Mouse (Mus musculus) cerebellum, adult (tissue): ENCODE measurements around the gene Rora.

Source experiments
- ATAC-seq: cut with Nextera tagmentation; 2 replicates; pipeline ENCODE4 v1.9.2; 2017; ENCODE audit warnings: mild to moderate bottlenecking, moderate library complexity, mixed read lengths; ENCODE audit not compliant: insufficient number of reproducible peaks, low FRiP score, low TSS enrichment

The Rora gene

DNA sequence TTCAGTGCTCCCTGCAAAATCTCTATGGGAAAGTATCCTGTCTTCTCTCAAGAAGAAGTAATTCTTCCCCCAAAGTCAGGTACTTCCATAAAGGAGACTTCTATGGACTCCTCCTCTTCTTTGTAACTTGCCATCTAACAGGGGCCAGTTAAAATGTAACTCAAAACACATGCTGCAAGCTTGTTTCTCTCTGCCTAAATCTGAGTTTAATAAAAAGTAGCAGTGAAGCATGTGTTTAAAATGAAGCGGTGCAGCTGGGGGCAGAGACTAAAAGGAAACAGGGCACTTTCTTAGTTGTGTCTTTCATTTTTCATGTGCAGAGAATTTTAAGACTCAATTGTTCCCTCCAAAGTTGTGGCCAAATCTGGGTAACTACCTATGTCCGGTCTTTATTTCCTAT lies 221.0 kb downstream of the Rora start:
- ATAC-seq = no peak

DNA sequence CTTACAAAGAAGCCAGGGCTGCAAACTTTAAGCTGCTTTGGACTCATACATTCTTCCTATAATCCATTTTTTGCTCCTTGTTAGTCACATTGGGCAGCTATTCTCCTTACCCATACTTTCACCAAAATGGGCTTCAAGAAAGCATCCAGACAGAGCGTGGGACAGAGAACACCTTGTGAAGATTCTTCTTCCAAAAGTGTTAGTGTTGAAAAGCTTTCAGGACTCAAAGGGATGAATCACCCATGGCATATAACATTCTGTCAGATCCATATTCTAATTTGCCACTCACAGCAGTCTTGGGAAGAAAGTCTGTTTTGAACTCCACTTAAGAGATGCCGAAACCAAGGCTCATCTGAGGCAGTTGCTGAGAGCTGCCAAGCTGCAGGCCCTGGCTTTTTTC lies 222.2 kb downstream of the Rora start:
- ATAC-seq = no peak

DNA sequence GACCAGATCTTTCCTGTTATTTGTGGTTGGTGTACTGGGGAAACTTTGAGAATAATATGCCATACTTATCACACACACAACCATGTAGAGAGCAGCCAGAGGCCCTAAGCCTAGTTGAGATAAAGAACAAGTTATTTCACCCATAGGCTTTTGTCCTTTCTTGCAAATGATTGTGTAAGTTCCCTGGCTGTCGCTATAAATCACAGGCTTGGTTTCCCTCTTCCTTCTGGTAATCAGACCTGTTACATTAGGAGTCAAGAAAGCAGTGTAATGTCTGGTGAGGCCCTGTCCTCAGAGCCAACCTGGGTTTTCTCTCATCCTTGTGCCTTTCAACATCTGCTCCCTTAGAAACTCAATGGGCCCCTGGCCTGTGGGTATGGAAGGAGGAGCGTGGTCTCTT lies 222.7 kb downstream of the Rora start:
- no peak for ATAC-seq

DNA sequence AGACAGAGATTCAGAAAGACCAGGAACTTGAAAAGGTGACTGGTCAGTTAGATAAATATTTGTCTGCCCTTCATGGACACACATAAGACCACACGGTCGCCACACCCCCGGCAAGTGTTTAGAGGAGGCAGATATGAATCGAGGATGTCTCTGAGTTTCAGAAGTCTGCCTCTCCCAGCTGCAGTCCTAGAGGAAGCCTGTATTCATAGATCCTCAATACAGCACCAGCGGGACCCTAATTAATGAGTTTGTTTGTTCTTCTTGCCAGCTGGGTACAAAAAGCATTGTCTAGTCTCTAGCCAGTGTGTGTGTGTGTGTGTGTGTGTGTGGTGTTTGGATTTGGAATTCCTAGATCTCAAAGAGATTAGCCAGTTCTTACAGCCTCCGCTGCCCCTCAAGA lies 228.3 kb downstream of the Rora start:
- ATAC-seq = no peak

DNA sequence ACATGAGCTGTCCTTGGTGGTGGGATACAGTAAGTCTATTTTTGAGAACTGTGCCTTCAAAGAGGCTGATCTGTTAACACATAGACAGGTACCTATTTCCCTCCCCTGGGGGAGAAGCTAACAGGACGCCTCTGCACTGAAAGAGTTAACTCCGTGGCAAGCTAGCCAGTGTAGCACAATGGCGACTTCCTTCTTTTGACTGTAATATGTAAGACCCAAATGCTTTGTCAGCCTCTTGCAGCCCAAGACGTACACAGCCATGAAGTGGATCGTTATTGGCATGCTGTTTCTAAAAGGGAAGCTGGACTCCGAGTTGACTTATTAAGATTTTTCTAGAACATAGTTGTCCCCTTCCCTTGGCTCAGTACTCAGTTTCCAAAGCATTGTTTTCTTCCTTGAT lies 229.4 kb downstream of the Rora start:
- ATAC-seq = no peak

DNA sequence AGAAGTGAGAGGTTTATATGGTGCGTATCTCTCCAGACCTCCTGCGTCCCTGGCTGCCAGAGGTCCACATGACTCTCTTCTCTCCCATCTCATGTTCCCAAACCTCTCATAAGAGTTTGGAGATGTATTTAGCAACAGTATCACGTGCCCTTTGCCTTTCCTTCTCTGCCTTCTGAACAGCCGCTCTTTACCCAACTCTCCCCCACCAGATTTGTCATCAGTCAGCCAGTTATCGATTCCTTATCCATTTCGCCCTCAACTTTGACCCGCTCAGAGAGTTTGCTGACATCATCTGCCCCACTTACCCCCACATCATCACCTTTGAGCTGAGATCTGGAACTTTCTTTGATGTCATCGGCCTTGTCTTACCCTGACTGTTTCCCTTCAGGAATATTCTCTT lies 230.1 kb downstream of the Rora start:
- ATAC-seq = no peak

DNA sequence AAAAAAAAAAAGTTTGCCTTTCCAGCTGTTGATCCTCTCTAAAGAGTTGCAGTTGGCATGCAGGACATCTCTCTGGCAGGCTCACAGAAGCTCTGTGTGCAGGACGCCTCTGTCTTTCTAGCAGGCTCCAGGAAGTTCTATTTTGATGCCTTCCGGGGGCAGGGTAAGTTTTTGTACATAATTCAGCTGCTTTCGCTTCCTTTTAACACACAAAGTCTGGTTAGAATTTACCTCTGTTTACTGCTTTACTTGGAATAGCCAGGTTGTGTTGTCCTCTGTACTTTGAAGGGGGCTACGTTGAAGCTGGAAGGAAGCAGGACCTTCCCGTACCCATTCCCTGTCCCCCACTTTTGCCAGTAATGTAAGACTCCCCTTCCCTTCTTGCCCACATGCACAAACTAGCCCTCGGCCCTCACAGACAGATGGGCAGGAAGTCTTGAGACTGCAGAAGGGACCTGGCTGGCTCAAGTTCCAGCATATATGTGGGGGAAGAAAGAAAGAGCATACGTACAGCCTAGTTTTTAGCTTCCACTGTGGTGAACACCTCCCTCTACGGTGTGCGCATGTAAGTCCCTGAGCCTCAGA lies 231.0 kb downstream of the Rora start:
- no peak for ATAC-seq

DNA sequence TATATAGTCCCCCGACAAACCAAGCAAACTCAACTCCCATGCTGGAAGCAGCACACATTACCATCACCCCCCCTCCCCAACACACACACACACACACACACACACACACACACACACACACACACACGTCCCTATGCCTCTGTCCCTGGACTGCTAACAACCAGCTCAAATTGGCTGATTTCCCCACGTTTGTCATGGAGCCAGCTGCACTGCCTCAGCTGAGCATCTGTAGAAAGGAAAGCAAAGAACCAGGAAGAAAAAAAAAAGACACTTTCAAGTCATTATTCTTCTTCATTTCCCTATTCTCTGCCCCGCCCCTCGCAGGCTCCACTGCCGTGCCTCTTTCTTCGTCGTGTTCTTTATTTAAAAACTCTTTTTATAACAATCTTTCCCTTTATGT lies 235.1 kb downstream of the Rora start:
- no peak for ATAC-seq

DNA sequence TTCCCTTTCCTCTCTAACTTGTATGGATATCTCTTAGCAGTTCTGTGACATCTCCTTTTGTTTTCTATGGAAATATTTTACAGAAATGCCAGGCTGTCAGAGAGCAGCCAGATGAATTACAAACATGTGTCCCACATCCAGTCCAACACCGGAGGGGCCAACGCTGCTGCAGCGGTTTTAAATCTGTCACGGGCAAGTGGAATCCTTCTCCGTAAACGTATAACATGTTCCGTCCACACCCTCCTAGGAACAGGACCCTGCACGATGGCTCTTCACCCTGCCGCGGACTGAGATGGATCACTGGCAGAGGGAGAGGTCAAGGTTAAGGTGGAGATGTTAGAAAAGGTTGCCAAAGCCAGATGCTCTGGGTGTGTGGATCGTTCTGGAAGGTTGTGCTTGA lies 237.8 kb downstream of the Rora start:
- no peak for ATAC-seq

DNA sequence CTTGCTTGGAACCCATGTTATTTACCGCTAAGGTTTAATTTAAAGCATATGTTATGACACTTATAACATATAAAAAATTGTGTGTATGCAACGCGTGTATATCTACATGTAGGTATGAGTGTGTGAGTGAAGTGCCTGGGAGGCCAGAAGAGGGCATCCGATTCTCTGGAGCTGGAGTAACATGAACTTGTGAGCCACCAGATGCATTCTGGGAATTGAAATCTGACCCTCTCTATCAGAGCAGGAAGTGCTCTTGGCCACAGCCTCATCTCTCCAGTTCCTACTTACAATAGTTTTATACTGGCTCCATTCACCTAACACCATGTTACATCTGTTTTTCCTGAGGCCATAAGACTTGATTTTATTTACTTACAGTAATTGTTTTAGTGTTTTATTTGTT lies 238.8 kb downstream of the Rora start:
- no peak for ATAC-seq

DNA sequence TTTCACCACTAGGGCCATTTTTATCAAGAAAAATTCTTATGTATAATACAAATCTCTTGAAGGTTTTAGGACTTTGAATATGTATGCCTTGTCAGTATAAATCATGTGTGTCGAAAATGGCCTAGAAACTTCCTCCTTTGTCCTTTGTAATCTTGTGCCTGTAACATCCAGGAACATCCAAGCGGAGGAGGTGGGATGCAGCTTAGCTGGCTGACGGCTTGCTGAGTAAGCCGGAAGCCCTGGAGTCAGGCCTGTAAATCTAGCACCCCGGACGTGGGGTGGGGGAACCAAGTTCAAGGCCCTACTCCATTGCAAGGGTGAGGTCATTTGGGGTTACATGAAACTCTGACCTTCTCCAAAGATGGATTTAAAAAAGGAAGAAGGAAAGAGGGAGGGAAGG lies 239.3 kb downstream of the Rora start:
- ATAC-seq = no peak

DNA sequence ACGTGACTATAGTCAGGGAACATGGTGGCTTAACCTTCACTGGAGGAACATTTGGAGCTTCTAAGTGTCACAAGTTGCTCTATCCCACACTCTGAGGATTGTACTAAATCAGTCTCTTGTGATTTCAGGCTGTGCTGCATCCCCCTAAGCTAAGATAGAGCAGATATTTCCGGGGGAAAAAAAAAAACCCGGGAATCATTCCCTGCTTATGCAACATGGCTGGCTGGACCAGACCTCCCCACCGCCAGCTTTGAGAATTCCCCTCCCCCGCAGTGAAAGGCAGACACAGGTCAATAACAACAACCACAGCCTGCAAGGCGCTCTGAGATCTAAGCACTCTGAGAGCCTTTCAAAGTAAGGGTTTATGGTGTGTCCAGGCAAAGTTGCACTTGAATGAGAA lies 244.7 kb downstream of the Rora start:
- no peak for ATAC-seq

DNA sequence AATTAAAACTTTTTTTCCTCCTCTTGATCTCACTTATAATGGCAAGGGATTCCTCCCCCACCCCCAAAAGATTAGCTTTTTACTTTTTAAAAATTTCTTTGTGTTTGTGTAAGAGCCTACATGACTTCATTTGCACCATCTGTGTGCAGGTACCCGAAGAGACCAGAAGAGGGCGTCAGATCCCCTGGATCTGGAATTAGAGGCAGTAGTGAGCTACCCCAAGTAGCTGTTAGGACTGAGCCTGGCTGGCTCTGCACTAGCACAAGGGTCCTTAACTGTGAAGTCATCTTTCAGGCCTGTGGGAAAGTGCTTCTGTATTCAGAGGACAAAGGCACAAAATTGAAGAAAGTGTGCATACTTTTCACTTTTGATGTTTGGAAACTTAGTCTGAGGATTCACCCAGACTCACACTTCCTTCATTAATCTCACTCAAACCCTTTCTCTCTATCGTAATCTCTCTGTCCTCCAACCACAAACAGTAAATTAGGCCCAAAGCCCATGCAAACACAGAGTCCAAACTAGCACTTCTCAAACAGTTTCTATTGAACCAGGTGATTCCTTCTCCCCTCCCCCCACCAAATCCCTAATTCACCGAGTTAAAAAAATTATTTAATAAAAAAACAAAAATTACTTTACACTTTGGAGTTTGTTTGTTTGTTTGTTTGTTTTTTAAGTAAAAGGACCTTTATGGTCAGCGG lies 246.1 kb downstream of the Rora start:
- ATAC-seq = no peak

DNA sequence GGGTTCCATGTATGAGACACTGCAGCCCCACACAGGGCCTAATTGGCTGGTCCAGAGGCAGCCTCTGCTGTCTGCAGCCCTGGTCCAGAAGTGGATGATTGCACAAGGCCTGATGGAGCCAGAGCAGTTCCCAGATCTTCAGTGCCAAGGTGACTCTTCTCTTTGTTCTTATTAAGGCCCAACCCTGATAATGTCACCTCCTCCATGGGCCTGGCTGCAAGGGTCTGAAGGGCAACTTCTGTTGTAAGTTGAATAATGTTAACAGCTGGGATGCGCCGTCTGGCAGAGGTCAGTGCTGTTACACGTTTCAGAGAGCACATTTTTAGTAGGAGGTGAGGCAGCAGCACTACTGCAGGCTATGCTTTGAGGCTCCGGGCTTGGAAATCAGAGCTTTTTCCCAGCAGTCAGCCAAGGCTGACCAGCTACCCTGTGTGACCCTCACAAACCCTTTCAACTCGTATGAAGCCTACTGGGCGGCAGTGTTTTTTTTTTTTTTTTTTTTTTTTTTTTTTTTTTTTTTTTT lies 252.8 kb downstream of the Rora start:
- no peak for ATAC-seq

DNA sequence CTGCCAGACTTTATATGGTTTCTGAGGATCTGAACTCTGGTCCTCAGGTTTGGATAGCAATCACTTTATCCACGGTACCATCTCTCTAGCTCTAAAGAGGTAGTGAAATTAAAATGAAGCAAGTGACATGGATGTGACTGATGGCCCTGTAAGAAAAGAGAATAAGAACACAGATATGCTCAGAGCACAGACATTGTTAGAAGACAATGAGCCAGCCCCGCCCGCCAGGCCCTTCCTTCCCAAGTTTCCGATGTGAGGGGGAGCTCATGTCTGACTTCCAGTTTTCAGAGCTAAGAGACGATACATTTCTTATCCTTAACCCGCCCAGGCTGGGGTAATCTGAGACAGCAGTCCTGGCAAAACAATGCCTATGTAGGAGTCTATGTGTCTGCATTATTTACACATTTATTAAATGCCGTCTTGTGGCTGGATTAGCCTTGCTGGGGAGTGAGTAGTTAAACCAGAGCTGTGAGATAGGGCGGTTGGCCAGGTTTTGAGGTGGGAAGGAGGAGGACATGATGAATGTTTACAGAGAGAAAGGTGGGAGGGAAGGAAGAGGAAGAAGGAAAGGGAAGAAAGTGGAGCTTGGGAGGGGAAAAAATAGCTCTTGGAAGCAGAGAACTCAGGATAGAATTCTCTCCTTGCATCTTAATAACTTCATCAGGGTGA lies 259.0 kb downstream of the Rora start:
- no peak for ATAC-seq

DNA sequence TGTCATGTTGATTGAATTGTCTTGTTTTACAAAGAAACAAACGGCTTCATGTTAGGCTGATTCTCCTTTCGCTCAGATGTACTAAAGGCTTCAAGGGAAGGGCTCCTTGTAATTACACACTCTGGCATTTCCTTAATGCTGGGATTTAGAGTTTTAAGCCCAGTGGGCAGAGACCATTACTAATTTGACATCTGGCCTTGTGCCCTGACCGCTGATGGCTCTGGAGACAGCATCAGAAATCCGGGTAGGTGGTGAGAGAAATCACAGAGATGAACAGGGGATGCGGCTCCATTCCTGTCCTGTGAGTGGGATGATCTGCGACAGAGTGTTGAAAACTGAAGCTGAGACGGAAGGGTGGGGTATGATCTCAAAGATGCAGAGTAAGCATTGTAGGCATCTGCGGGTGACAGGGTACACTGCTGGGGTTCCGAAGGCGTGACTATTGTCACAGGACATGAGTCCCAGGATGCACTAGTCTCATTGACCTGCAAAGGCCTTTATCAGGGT lies 259.7 kb downstream of the Rora start:
- ATAC-seq = no peak

DNA sequence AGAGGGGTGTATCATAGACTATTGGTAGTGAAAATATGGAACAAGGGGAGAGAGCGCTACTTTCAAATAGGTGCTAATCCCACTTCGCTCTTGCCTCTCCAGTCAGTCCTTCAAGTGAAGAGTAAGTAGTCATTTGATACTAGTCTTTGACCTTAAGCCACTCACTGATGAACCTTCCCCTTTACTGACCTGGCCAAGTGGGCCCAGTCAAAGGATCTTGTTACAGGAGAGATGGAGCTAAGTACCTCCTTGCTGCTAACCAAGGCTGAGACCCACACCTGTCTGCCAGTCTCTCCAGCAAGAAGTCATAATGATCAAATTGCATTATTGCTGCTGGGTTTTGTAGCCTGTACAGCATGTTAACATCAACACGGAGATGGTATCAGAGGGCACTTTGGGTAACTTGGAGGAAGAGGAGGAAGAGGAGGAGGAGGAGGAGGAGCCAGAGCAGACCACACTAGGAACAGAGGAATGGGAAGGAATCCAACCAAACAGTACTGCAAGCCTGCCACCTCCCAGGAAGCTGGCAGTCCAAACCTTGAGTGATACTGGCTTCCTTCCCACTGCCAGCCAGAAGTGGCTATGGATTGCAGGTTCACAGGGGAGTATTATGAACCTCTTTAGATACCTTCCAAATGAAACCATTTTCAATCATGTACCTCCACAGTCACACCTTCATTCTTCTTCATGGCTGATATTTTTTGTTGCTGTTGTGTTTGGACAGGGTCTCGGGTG lies 261.1 kb downstream of the Rora start:
- peak; percentile 49; the same call in 1 of the 2 replicates for ATAC-seq

DNA sequence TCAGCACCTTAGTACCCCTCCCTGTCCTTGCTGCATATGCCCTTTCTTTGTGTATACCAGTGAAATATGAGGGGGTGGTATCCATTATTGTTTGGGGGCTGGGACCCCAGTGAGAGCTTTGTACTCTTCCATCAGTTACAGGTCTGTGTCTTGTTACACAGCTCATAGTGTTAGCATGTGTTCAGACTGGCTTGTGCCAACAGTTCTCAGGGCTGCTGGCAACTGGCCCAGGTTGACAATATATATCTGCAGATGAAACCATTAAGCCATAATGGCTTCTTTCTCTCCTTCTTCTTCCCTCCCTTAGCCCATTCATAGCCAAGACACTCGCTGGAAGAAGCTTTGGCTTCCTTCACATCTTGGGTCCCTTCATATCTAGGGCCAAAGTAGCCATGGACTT lies 263.2 kb downstream of the Rora start:
- no peak for ATAC-seq

DNA sequence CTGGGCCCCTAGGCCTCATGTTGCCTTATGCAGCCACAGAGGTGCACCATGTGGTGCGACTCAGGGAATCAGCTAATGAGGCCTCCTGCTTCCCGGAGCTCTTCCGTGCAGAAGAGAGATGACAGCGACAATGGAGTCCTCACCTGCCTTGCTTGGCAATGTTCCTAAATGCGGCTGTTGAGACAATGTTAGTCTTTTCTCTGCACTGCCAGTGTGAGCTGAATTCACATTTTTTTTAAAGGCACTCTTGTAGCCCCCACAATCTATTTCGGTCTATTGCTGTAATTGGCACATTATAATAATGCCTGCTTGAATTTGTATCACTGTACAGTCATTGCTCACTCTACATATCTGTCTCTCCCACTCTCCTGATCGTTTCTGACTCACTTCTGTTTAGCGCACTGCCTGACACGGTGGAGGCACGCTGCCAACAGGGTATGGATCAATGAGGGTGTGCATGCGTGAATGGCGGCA lies 269.6 kb downstream of the Rora start:
- 0 out of 2 replicates have a peak, but pooled peaks have one; percentile 20 for ATAC-seq

DNA sequence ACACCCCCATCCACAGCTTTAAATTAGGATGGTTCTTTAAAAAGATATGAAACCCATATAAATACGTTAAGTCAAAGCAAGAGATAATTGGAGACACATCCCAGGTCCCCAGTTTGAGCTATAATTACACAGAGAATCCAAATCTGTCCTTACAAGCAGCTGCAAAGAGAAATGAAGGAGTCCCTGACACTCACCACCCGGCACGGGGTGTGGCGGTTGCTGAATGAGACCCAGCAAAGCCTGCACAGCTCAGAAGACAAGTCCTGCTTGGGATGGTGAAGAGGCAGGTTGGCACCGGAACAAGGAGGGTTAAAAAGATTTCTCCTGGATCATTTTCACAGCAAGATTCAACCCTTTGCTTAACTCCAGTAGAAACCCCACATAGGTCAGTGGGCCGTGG lies 272.8 kb downstream of the Rora start:
- ATAC-seq = no peak

DNA sequence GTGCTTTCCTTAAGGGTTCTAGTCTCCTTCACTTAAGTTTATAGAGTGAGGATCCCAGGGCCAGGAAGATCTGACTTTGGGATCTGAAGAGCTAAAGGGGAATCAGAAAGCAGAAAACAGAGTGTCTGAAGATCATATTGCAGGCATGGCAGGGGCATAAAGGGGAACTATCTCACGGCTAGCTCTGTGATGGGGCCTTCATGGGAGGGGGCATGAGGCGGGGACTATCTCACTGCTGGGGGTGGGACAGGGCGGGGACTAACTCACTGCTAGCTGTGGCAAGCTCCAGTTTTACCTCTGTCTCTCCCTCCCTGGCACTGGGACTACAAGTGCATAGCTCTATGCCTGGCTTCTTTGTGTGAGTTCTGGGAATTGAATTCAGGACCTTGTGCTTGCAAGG lies 279.6 kb downstream of the Rora start:
- ATAC-seq = no peak
